Mouse (Mus musculus): Measurements from ENCODE around the gene Upk2. TPM values are rescaled to one million over a fixed set of nuclear protein-coding genes. Genes with fewer than 3 reads are reported as not detected.

Gene Upk2
- polyA plus RNA-seq, 1 experiment from 2014 or later = not detected

GRCm38 (mm10) chr9:44494863-44495809 lies 40.4 kb upstream of the Upk2 start:
- Histone ChIP-seq H3K4me3 (no peak overlapping the region), H3K4me2 (replicated peaks) (peak overlapping the region; percentile 36), H3K27ac (peak overlapping the region; percentile 74), H3K36me3 (0 out of 2 replicates have a peak, but pooled peaks cover 4% of the 10 kb centered on the region), H3K27me3 (peaks cover 5% of the 10 kb centered on the region; the same call in 1 of the 2 replicates), H3K9ac (no peak overlapping the region), H3K4me1 (peaks cover 86% of the 10 kb centered on the region), H3K9me3 (replicated peaks) (no peaks in the 10 kb centered on the region)
- ATAC-seq (ENCODE audit: low FRiP score) = no peak
- 42% methylated on average over 9 of the region's 9 CpGs for WGBS

GRCm38 (mm10) chr9:44494261-44494862 lies 39.6 kb upstream of the Upk2 start:
- H3K4me2 ChIP-seq (replicated peaks) = peak overlapping the region; percentile 36
- H3K4me3 ChIP-seq = no peak overlapping the region
- H3K9me3 ChIP-seq (replicated peaks) = no peaks in the 10 kb centered on the region
- peaks cover 5% of the 10 kb centered on the region; the same call in 1 of the 2 replicates for H3K27me3 ChIP-seq
- no peak for ATAC-seq (ENCODE audit: low FRiP score)
- H3K4me1 ChIP-seq = peaks cover 86% of the 10 kb centered on the region
- 11% methylated on average over 11 of the region's 11 CpGs for WGBS
- 0 out of 2 replicates have a peak, but pooled peaks cover 4% of the 10 kb centered on the region for H3K36me3 ChIP-seq
- H3K9ac ChIP-seq = no peak overlapping the region; the same call in 1 of the 2 replicates
- peak overlapping the region; percentile 74 for H3K27ac ChIP-seq

GRCm38 (mm10) chr9:44492631-44493461 lies 38.1 kb upstream of the Upk2 start:
- Histone ChIP-seq H3K4me1 (peaks cover 87% of the 10 kb centered on the region), H3K4me3 (no peak overlapping the region), H3K9ac (no peak overlapping the region), H3K27me3 (peaks cover 5% of the 10 kb centered on the region; the same call in 1 of the 2 replicates), H3K9me3 (replicated peaks) (no peaks in the 10 kb centered on the region), H3K36me3 (0 out of 2 replicates have a peak, but pooled peaks cover 4% of the 10 kb centered on the region), H3K27ac (peak overlapping the region; percentile 23; the same call in 1 of the 2 replicates), H3K4me2 (replicated peaks) (no peak overlapping the region)
- no peak for ATAC-seq (ENCODE audit: low FRiP score)
- WGBS = 61% methylated on average over 17 of the region's 17 CpGs

GRCm38 (mm10) chr9:44491351-44491750 lies 36.6 kb upstream of the Upk2 start:
- Histone ChIP-seq H3K4me1 (peaks cover 87% of the 10 kb centered on the region), H3K4me3 (no peak overlapping the region), H3K4me2 (replicated peaks) (no peak overlapping the region), H3K9me3 (replicated peaks) (no peaks in the 10 kb centered on the region), H3K9ac (no peak overlapping the region), H3K36me3 (0 out of 2 replicates have a peak, but pooled peaks cover 4% of the 10 kb centered on the region), H3K27ac (no peak overlapping the region), H3K27me3 (0 out of 2 replicates have a peak, but pooled peaks cover under 1% of the 10 kb centered on the region)
- 76% methylated on average over 10 of the region's 10 CpGs for WGBS
- ATAC-seq (ENCODE audit: low FRiP score) = no peak

GRCm38 (mm10) chr9:44490086-44490967 lies 35.6 kb upstream of the Upk2 start:
- peaks cover 93% of the 10 kb centered on the region for H3K4me1 ChIP-seq
- no peak for ATAC-seq (ENCODE audit: low FRiP score)
- H3K36me3 ChIP-seq = 0 out of 2 replicates have a peak, but pooled peaks cover 4% of the 10 kb centered on the region
- H3K9ac ChIP-seq = peak overlapping the region; percentile 47
- H3K27ac ChIP-seq = peak overlapping the region; percentile 82
- peak overlapping the region; percentile 13; the same call in 1 of the 2 replicates for H3K4me3 ChIP-seq
- no peaks in the 10 kb centered on the region for H3K9me3 ChIP-seq (replicated peaks)
- no peaks in the 10 kb centered on the region for H3K27me3 ChIP-seq
- peak overlapping the region; percentile 95 for H3K4me2 ChIP-seq (replicated peaks)
- 15% methylated on average over 17 of the region's 17 CpGs for WGBS

- 0 out of 2 replicates have a peak, but pooled peaks cover 4% of the 10 kb centered on the region for H3K36me3 ChIP-seq
- peak overlapping the region; percentile 13 for H3K4me3 ChIP-seq
- H3K9ac ChIP-seq = peak overlapping the region; percentile 47
- no peak for ATAC-seq (ENCODE audit: low FRiP score)
- WGBS = 3% methylated on average over 17 of the region's 17 CpGs
- H3K4me1 ChIP-seq = peaks cover 93% of the 10 kb centered on the region
- peak overlapping the region; percentile 95 for H3K4me2 ChIP-seq (replicated peaks)
- H3K27me3 ChIP-seq = no peaks in the 10 kb centered on the region
- H3K9me3 ChIP-seq (replicated peaks) = no peaks in the 10 kb centered on the region
- peak overlapping the region; percentile 82 for H3K27ac ChIP-seq
Observed at GRCm38 (mm10) chr9:44489651-44490085, 34.9 kb upstream of the Upk2 start.

- Histone ChIP-seq H3K9ac (peak overlapping the region; percentile 47), H3K36me3 (0 out of 2 replicates have a peak, but pooled peaks cover 4% of the 10 kb centered on the region), H3K4me1 (peaks cover 93% of the 10 kb centered on the region), H3K4me3 (peak overlapping the region; percentile 13), H3K4me2 (replicated peaks) (peak overlapping the region; percentile 95), H3K27ac (peak overlapping the region; percentile 82), H3K9me3 (replicated peaks) (no peaks in the 10 kb centered on the region), H3K27me3 (no peaks in the 10 kb centered on the region)
- WGBS = 4% methylated on average over 5 of the region's 5 CpGs
- peak; percentile 20; the same call in 1 of the 2 replicates for ATAC-seq (ENCODE audit: low FRiP score)
Observed at GRCm38 (mm10) chr9:44488855-44489381, 34.1 kb upstream of the Upk2 start.

GRCm38 (mm10) chr9:44488416-44488815 lies 33.6 kb upstream of the Upk2 start:
- Histone ChIP-seq H3K36me3 (0 out of 2 replicates have a peak, but pooled peaks cover 4% of the 10 kb centered on the region), H3K9ac (peak overlapping the region; percentile 47), H3K27ac (peak overlapping the region; percentile 82), H3K4me2 (replicated peaks) (peak overlapping the region; percentile 95), H3K27me3 (no peaks in the 10 kb centered on the region), H3K4me3 (peak overlapping the region; percentile 13; the same call in 1 of the 2 replicates), H3K9me3 (replicated peaks) (no peaks in the 10 kb centered on the region), H3K4me1 (peaks cover 91% of the 10 kb centered on the region)
- no peak for ATAC-seq (ENCODE audit: low FRiP score)
- 20% methylated on average over 8 of the region's 8 CpGs for WGBS

GRCm38 (mm10) chr9:44487441-44487840 lies 32.7 kb upstream of the Upk2 start:
- peak overlapping the region; percentile 82; the same call in 1 of the 2 replicates for H3K27ac ChIP-seq
- H3K4me2 ChIP-seq (replicated peaks) = peak overlapping the region; percentile 95
- H3K9me3 ChIP-seq (replicated peaks) = no peaks in the 10 kb centered on the region
- H3K4me1 ChIP-seq = peaks cover 81% of the 10 kb centered on the region
- WGBS = 7% methylated on average over 7 of the region's 7 CpGs
- 0 out of 2 replicates have a peak, but pooled peaks cover 4% of the 10 kb centered on the region for H3K36me3 ChIP-seq
- H3K9ac ChIP-seq = peak overlapping the region; percentile 28; the same call in 1 of the 2 replicates
- no peak for ATAC-seq (ENCODE audit: low FRiP score)
- 0 out of 2 replicates have a peak overlapping the region, but pooled peaks have one; percentile 95 for H3K4me3 ChIP-seq
- H3K27me3 ChIP-seq = no peaks in the 10 kb centered on the region

- Histone ChIP-seq H3K27me3 (no peaks in the 10 kb centered on the region), H3K4me3 (peak overlapping the region; percentile 95), H3K36me3 (0 out of 2 replicates have a peak, but pooled peaks cover 2% of the 10 kb centered on the region), H3K4me1 (peaks cover 83% of the 10 kb centered on the region), H3K27ac (peak overlapping the region; percentile 82), H3K9ac (peak overlapping the region; percentile 28), H3K4me2 (replicated peaks) (peak overlapping the region; percentile 95), H3K9me3 (replicated peaks) (no peaks in the 10 kb centered on the region)
- WGBS = 19% methylated on average over 15 of the region's 15 CpGs
- no peak for ATAC-seq (ENCODE audit: low FRiP score)
Observed at GRCm38 (mm10) chr9:44486741-44487421, 32.1 kb upstream of the Upk2 start.
